In the genomic region with DNA sequence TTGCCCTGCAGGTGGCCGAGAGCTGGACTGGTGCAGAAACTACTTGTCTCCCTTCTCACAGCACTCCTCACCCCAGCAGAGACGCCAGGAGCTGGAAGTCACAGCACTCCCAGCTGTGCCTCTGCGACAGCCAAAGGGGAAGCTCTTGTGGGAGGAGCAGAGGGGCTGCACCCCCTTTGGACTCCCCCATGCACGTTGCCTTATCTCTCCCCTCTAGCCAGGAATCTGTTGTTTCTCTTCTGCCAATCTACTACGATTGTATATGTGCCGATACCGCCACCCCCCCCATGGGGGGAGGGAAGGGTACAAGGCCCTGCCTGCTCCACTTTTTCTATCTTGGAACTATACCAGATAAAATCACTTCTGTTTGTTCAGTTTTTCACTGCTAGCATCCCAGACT, we compare ENCODE assay signal across 25 mouse cellular contexts.
"Had no signal": no experiment of that assay in that cellular context is flagged by ENCODE, and none has a peak within 500 bp of the region (broad histone marks: within the 10 kb centered on the region; RNA-seq: fewer than 3 reads in every experiment).

No protein-coding gene starts in this region.

- H3K4me1 ChIP-seq: hindbrain, embryonic 13.5 days; hindbrain, embryonic 15.5 days; limb, embryonic 10.5 days; limb, embryonic 12.5 days had no signal

- H3K9ac ChIP-seq: heart, embryonic 13.5 days; heart, embryonic 15.5 days; hindbrain, embryonic 13.5 days; hindbrain, embryonic 15.5 days; kidney, embryonic 15.5 days; limb, embryonic 12.5 days; liver, embryonic 13.5 days had no signal

- ATAC-seq: hindbrain, postnatal 0 days; intestine, embryonic 16.5 days had no signal

- H3K27me3 ChIP-seq: heart, embryonic 13.5 days; heart, embryonic 15.5 days; hindbrain, embryonic 13.5 days; hindbrain, embryonic 15.5 days; kidney, embryonic 15.5 days; limb, embryonic 12.5 days; liver, embryonic 13.5 days had no signal

- H3K27ac ChIP-seq: heart, adult 2 months; heart, embryonic 13.5 days; heart, embryonic 15.5 days; hindbrain, embryonic 13.5 days; hindbrain, embryonic 15.5 days; hindbrain, postnatal 0 days; kidney, embryonic 15.5 days; kidney, postnatal 0 days; limb, embryonic 10.5 days; limb, embryonic 12.5 days; liver, embryonic 13.5 days had no signal

- H3K4me3 ChIP-seq: heart, adult 2 months; heart, embryonic 13.5 days; heart, embryonic 15.5 days; hindbrain, embryonic 13.5 days; hindbrain, embryonic 15.5 days; kidney, embryonic 15.5 days; limb, embryonic 10.5 days; limb, embryonic 12.5 days; liver, embryonic 13.5 days had no signal

- DNase-seq: gastrocnemius, postnatal 14 days; gastrocnemius, postnatal 36 days; heart, adult 11 months; heart, adult 2 months; heart, postnatal 14 days; heart, postnatal 36 days; kidney, adult 11 months; kidney, adult 2 months; kidney, adult 9 months; kidney, postnatal 14 days; kidney, postnatal 36 days; layer of hippocampus, adult 9-11 months; layer of hippocampus, postnatal 36 days; liver, embryonic 13.5 days had no signal

- H3K9me3 ChIP-seq: heart, embryonic 13.5 days; heart, embryonic 15.5 days; hindbrain, embryonic 13.5 days; hindbrain, embryonic 15.5 days; kidney, embryonic 15.5 days; limb, embryonic 10.5 days; limb, embryonic 12.5 days; liver, embryonic 13.5 days had no signal

- H3K4me2 ChIP-seq: heart, embryonic 11.5 days; heart, embryonic 13.5 days; heart, embryonic 15.5 days; hindbrain, embryonic 13.5 days; hindbrain, embryonic 15.5 days; kidney, embryonic 15.5 days; limb, embryonic 12.5 days; liver, embryonic 13.5 days had no signal
